Mouse (Mus musculus) thymus, postnatal 4 days (tissue): Measurements from ENCODE around the gene Sprtn.

ENCODE experiments used
- DNase-seq: peaks from one replicate; pipeline ENCODE4 v3.0.0; 2021

Sprtn gene

DNA sequence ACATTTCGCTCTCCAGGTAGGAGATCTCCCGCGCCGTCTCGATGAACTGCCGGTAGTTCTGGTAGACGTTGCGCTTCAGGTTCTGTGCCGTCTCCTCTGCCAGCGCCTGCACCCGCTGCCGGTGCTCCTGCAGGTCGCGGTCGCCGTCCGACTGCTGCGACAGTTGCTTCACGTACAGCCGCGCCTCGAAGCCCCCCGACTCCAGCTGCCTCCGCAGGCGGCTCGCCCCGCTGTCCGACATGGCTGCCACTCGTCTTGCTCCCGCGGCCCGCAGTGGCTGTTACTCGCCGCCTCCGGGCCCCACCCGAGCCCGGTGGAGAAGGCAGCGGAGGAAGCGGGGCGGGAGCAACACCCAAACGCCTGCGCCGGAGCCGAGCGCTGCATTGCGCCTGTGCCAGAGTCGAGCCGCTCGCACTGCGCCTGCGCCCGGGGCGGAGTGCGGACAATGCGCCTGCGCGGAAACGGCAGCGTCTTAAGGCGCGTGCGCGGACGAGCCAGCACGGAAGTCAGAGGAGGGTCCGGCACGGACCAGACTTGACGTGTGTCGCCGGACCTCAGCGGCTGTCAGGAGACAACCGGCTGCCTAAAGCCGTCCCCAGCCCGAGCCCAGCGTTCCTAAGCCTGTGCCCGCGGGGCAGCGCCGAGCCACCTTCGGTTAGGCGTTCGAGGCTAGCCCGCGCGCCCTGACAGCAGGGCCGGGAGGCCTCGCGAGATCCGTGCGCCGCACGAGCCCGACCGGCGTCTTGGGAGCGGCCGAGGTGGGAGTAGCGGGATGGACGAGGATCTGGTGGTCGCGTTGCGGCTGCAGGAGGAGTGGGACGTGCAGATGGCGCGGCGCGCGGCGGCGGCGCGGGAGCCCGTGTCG lies at the start of gene Sprtn, which contains the start of gene Exoc8:
TSS of gene Sprtn (plus strand) at position 501 of the 865 bp plus-strand sequence.
TSS of gene Exoc8 (minus strand) at position 320 of the 865 bp plus-strand sequence.
- DNase-seq, result peak; percentile 98

DNA sequence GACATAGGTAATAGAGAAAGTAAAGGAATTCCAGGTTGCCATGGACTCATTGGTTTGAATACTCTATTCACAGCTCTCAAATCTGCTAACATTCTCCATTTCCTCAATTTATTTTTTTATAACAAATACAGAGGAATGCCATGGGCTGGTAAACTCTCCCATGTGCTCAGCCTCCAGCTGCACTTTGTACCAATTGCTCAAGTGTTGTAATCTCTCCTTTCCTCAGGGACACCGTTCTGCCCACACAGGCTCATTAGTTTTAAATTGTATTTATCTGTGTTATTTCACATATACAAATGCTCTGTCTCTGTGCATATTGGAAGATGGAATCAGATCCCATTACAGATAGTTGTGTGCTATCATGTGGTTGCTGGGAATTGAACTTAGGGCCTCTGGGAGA lies 44.2 kb upstream of the Sprtn start:
- DNase-seq, result no peak

GRCm38 (mm10) chr8:124859466-124859865 lies 38.2 kb upstream of the Sprtn start:
- peak; percentile 68 for DNase-seq

- DNase-seq, result no peak
Measured at GRCm38 (mm10) chr8:124860188-124860587, 37.5 kb upstream of the Sprtn start.

- DNase-seq, result peak; percentile 97
Measured at GRCm38 (mm10) chr8:124862321-124863162, 35.1 kb upstream of the Sprtn start, which contains the start of the genes Gnpat and 2810004N23Rik. Gene Gnpat, plus strand, starts transcription at chr8:124863033. Gene 2810004N23Rik, minus strand, starts transcription at chr8:124863120.

DNA sequence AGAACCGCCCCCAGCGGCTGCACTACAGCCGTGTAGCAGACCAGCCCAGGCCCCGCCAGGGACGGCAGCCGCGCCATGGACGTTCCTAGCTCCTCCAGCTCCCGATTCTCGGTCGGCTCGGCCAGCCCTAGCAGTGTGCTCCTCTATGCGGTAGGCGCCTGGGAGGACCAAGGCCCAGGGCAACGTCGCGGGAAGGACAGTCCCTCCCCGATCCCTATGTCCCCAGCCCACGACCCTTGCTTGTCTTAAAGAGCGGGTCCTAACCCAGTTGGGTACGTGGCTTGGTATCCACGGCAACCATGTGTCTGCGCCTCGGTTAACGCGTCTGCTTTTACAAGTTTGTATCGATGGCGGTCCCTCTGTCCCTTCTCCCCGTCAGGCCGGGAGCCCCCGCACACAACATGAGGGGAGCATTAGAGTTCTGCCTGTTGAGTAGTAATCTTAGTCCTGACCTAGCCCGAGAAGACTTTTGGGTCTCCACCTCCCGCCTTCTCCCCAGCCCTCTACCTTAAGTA lies 34.5 kb upstream of the Sprtn start:
- no peak for DNase-seq

- DNase-seq, result peak; percentile 12
Measured at GRCm38 (mm10) chr8:124863729-124864128, 34.0 kb upstream of the Sprtn start.

DNA sequence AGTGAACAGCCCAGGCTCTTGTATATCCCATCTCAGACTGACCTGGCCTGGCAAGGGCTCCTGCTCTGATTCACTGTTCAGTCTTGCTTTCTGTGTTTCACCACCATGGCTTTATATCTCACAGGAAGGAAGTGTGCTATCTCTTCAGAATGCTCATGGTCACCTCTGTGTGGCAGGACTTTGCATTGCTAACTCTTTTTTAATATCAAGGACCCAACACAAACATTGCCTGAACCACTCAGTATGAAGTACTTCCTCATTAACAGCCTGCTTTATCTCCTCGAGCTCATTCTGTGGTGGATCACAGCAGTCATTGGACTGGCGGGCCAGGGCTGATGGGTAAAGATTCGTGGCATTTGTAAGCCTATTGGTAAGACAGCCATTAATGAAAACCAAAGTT lies 31.0 kb upstream of the Sprtn start:
- no peak for DNase-seq

DNA sequence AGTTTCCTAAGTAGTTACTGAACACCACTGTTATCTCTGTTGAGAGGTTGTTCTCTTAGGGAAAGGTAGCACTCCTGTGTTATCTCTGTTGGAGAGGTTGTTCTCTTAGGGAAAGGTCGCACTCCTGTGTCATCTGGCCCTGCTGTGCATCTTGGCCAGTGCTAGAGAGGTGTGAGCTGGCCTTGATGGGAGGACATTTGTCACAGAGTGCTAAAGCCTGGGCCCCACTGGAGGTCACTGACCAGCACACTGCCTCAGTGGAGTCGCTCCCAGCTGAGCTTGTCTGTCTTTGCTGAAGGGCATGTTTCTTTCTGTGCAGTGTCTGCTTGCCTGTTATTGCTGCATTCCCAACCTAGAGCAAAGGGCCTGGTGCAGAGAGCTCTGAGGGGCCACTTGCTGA lies 30.6 kb upstream of the Sprtn start:
- DNase-seq, result no peak

DNA sequence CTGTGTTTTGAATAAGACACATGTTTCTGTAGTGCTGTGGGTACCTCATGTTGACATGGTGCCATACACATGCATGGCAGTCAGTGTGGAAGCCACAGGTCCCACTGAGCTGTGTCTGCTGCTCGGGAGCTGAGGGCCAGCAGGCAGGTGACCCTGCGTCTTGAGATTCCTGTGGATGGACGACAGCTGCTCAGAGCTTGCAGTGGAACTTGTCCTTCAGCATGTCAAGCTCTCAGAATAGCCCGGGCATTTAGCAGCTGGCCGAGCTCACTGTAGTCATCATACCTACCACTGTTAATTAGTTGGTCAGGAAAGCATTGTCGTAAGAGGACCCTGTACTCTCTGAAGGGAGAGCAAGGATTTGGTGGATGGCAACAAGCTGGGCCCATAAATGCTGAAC lies 28.0 kb upstream of the Sprtn start:
- no peak for DNase-seq

GRCm38 (mm10) chr8:124871474-124871873 lies 26.2 kb upstream of the Sprtn start:
- no peak for DNase-seq

- no peak for DNase-seq
Measured at GRCm38 (mm10) chr8:124872081-124872480, 25.6 kb upstream of the Sprtn start.

GRCm38 (mm10) chr8:124872690-124873089 lies 25.0 kb upstream of the Sprtn start:
- DNase-seq, result no peak

DNA sequence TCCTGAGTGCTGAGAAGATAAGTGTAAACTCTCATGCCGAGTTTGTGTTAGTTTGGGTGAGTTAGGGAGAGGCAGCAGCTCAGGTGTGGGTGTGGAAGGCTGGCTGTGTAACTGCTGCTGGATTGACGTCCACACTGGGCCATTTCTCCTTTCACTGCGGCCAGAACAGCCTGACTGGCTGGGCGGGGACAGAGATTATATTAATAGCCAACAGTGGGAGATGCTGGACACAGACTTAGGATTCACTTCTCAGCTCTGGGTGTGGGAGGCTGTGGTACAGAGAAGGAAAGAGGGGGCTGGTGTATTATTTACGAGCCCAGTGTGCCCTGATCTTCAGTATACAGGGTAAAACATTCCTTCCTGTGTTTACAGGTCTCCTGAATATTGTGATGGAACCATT lies 19.5 kb upstream of the Sprtn start:
- no peak for DNase-seq

- no peak for DNase-seq
Measured at GRCm38 (mm10) chr8:124878946-124879526, 18.6 kb upstream of the Sprtn start.

GRCm38 (mm10) chr8:124888385-124888784 lies 9.3 kb upstream of the Sprtn start:
- peak; percentile 38 for DNase-seq

DNA sequence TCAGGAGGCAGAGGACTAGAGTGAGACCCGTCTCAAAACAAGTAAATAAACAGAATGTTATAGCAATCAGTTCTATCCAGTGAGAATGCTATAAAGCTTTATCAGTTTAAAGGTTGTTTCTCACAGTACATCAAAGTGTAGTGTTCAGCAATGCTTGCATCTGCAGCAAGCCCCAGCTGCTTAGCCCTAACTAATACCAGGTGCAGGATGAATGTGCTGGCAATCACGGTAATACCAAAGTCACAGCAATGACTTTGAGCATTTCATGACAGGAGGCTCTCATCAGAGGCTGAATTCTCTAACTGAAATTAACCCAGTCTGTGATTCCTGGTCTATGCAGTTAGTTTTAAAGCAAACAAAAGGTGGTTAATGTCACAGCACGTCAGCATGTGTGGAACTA lies 5.1 kb upstream of the Sprtn start:
- DNase-seq, result no peak

- peak; percentile 27 for DNase-seq
Measured at GRCm38 (mm10) chr8:124896010-124896631, 1.6 kb upstream of the Sprtn start.

- DNase-seq, result peak; percentile 74
Measured at GRCm38 (mm10) chr8:124896632-124897385, 877 bp upstream of the Sprtn start.

DNA sequence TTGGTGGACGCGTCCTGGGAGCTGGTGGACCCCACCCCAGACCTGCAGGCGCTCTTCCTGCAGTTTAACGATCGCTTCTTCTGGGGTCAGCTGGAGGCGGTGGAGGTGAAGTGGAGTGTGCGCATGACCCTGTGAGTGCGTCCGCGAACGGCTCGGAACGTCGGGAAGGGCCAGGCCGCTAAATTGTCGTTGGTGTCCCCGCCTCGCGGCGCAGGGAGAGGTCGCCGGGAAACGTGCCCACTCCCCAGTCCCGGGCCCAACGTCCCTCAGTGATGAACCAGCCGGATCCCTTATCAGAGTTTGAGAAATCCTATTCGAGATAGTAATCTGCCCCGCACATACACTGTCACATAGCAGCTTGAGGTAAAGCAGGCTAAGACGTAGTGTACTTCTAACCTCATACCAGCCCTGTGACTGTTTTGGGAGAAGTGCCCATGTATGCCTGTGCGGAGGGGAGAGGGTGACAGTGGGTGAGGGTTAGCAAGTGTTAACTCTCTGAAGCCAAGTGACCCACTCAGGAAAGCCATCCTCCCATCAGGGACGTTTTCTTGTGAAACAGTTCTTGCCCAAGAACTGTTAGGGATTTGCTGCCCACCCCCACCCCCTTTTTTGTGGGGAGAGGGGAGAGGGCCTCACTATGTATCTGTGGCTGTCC lies 692 bp downstream of the Sprtn start:
- no peak for DNase-seq

- DNase-seq, result no peak
Measured at GRCm38 (mm10) chr8:124903198-124903597, 5.5 kb downstream of the Sprtn start.
